16 mouse cellular contexts compared by ENCODE assay signal in the genomic region with DNA sequence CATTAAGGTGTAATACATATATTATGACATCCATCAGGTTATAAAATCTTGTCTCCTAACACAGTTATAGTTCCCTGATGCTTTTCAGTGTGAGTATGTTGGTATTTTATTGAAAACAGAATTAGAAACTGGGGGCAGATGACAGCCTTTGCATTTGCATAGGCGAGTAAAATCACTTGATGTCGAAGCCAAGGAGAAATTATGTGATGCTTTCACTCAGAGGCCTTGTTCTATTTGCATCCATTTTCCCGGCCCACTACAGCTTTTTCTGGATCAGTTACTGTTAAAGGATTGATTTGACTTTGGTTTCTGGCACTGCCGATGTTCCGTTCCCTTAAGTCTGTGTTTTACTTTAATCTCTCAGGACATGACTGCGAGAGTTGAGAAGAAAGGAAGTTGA.
A peak's percentile ranks its signal among the peaks of the same experiment; 100 is the strongest.
DNase-seq lines count a peak whose midpoint lies in the region; ATAC-seq lines count a peak whose summit lies in the region.
"Had no signal": no experiment of that assay in that cellular context is flagged by ENCODE, and none has a peak within 500 bp of the region (broad histone marks: within the 10 kb centered on the region; RNA-seq: fewer than 3 reads in every experiment).

No protein-coding gene starts in this region.

- intact Hi-C loops in left cerebral cortex, postnatal 14 days (cut with DNase I) = no loop called here

- DNase-seq in frontal cortex, postnatal 14 days (ENCODE audit: low spot score in 2 of 2) = no peak
- DNase-seq in layer of hippocampus, adult 9-11 months = peak; percentile 27
- DNase-seq in layer of hippocampus, postnatal 10 days (ENCODE audit: low spot score in 2 of 2) = no peak
- peak; percentile 77 for DNase-seq in brain, adult 2 months (ENCODE audit: low read depth, low spot score)
- peak; percentile 30 to 44 for DNase-seq in left cerebral cortex, postnatal 14 days (ENCODE audit: low spot score in 2 of 2)
- no peak for DNase-seq in kidney, postnatal 4 days
- DNase-seq: adrenal gland, adult 8-10 months; cerebellum, adult 8-10 months; cerebellum, postnatal 36 days; heart, postnatal 10 days; kidney, adult 9 months; kidney, postnatal 10 days; thymus, postnatal 4 days had no signal

- peak; percentile 84 for ATAC-seq in frontal cortex, adult (ENCODE audit: low TSS enrichment)
- ATAC-seq: forebrain, embryonic 13.5 days; intestine, postnatal 0 days had no signal

Comparison
In these comparisons a context has a peak if more than half of its experiments do, and no peak if none do; other contexts are left out.
1. DNase-seq: peak in layer of hippocampus, adult 9-11 months (single experiment), brain, adult 2 months (single experiment) and left cerebral cortex, postnatal 14 days (2 of 2); none in frontal cortex, postnatal 14 days (0 of 2), layer of hippocampus, postnatal 10 days (0 of 2) and kidney, postnatal 4 days (0 of 2).